Mouse (Mus musculus) heart, embryonic 16.5 days (tissue): ENCODE results near the gene Trpc6. TPM values are rescaled to one million over a fixed set of nuclear protein-coding genes. Genes with fewer than 3 reads are reported as not detected.

Experiments
- ATAC-seq: fragments of 200-750 bp; cut with Nextera tagmentation; replicated peaks from 2 replicates; pipeline ENCODE4 v1.8.0; 2017; ENCODE audit warnings: moderate number of reproducible peaks; ENCODE audit not compliant: insufficient read depth, low FRiP score; ENCODE audit errors: extremely low read depth
- H3K27ac ChIP-seq: fragments of 300-500 bp; sonication (generic); 2 replicates; pipeline ENCODE4 v1.5.1; 2014; ENCODE audit warnings: mild to moderate bottlenecking, low read length, control low read depth, moderate library complexity
- H3K27me3 ChIP-seq: fragments of 300-500 bp; sonication (generic); 2 replicates; pipeline ENCODE4 v1.6.1; 2014; ENCODE audit warnings: low read length, mixed read lengths; ENCODE audit not compliant: control insufficient read depth, insufficient read depth
- H3K36me3 ChIP-seq: fragments of 300-500 bp; sonication (generic); 2 replicates; pipeline ENCODE4 v1.6.1; 2014; ENCODE audit not compliant: control insufficient read depth, insufficient read depth
- H3K4me1 ChIP-seq: fragments of 300-500 bp; sonication (generic); 2 replicates; pipeline ENCODE4 v1.6.1; 2014; ENCODE audit warnings: low read length, mixed read lengths; ENCODE audit not compliant: control insufficient read depth, insufficient read depth
- H3K4me2 ChIP-seq: fragments of 300-500 bp; sonication (generic); 2 replicates; pipeline ENCODE4 v1.6.1; 2014; ENCODE audit warnings: low read depth, mild to moderate bottlenecking, control low read depth, low read length
- H3K4me3 ChIP-seq: fragments of 300-500 bp; sonication (generic); 2 replicates; pipeline ENCODE4 v1.5.1; 2014; ENCODE audit warnings: mild to moderate bottlenecking, control low read depth, low read length
- H3K9ac ChIP-seq: fragments of 300-500 bp; sonication (generic); 2 replicates; pipeline ENCODE4 v1.6.1; 2014; ENCODE audit warnings: low read length, control low read depth
- H3K9me3 ChIP-seq: fragments of 300-500 bp; sonication (generic); replicated peaks from 2 replicates; pipeline ENCODE4 v1.6.1; 2016; ENCODE audit warnings: low read length; ENCODE audit not compliant: control insufficient read depth
- WGBS: fragments of 180-500 bp; shearing (Covaris S2); extraction: QIAGEN DNeasy Blood & Tissue Kit; methylation state at CpG from one replicate; pipeline ENCODE4 v1.1.7; 2014; 5-methylcytosine and 5-hydroxymethylcytosine counted together
- polyA plus RNA-seq: library from polyadenylated mRNA; unstranded; fragments of >200 nt; fragmentation: Nextera tagmentation; extraction: Ambion mirVana; gene quantifications from 2 replicates; pipeline ENCODE4 v1.2.1, GENCODE M21; 2015

The Trpc6 gene
- polyA plus RNA-seq, 1 experiment from 2014 or later = 0.42 TPM

- no peak overlapping the region for H3K4me2 ChIP-seq
- H3K27ac ChIP-seq = no peak overlapping the region
- H3K9me3 ChIP-seq = no peaks in the 10 kb centered on the region
- no peak overlapping the region for H3K4me3 ChIP-seq
- WGBS = 43% methylated on average over 1 of the region's 1 CpGs
- no peaks in the 10 kb centered on the region for H3K4me1 ChIP-seq
- ATAC-seq = no peak
- H3K36me3 ChIP-seq = no peaks in the 10 kb centered on the region
- H3K9ac ChIP-seq = no peak overlapping the region
- H3K27me3 ChIP-seq = no peaks in the 10 kb centered on the region
Measured at GRCm38 (mm10) chr9:8719017-8719416, 175.1 kb downstream of the Trpc6 start.

- H3K9ac ChIP-seq = no peak overlapping the region
- H3K4me1 ChIP-seq = no peaks in the 10 kb centered on the region
- no peak overlapping the region for H3K4me3 ChIP-seq
- ATAC-seq = no peak
- no peak overlapping the region for H3K4me2 ChIP-seq
- H3K27ac ChIP-seq = no peak overlapping the region
- WGBS = 75% methylated on average over 3 of the region's 3 CpGs
- no peaks in the 10 kb centered on the region for H3K9me3 ChIP-seq
- no peaks in the 10 kb centered on the region for H3K27me3 ChIP-seq
- H3K36me3 ChIP-seq = no peaks in the 10 kb centered on the region
Measured at GRCm38 (mm10) chr9:8729056-8729455, 185.1 kb downstream of the Trpc6 start.
